Mouse (Mus musculus) central nervous system, embryonic 11.5 days (tissue): Measurements from ENCODE around the gene Krt32. TPM values are rescaled to one million over a fixed set of nuclear protein-coding genes. Genes with fewer than 3 reads are reported as not detected.

Source experiments
- polyA plus RNA-seq: library from polyadenylated mRNA; depleted of rRNA; stranded (reverse); fragments of >200 nt; gene quantifications from 2 replicates; pipeline ENCODE4 v1.2.3, GENCODE M21; 2012; rRNA removed

The Krt32 gene
- polyA plus RNA-seq = not detected in 2 replicates

DNA sequence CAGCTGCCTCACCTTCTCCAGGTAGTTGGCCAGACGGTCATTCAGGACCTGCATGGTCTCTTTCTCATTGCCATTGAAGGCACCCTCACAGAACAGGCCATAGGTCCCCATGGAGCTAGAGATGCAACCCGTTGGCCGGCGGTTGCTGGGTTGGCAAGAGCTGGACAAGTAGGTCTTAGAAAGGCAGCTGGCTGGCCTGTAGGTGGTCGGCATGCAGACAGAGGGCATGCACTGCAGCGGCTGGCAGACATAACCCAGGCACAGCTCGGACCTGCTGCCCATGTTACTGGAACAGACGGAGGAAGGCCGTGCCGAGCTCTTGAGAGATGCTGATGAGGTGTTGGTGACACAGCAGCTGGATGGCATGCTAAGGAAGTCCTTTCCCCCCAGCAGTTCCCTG is at the start of gene Krt32:
Gene Krt32, minus strand, starts transcription at position 366 of the 400 bp plus-strand sequence.

DNA sequence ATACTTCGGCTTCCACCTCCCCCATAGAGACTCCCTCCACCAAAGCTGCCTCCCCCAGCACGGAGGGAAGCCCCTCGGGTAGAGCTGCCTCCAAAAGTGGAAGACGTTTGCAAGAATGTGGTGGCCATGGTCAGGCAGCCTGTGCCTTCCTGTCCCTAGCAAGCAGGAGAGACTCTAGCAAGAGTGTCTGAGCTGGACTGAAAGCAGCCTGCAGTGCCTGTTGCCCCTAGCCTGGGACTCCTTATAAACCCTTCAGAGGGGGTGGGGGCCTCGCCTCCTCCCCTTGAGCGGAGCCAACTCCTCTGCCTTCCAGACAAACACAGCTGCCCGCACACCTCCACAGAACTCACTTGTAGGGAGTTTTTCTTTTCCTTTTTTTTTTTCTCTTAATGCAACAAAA is 47.7 kb upstream of the Krt32 start, which contains the start of gene Krt15:
Gene Krt15, minus strand, starts transcription at position 198 of the 400 bp plus-strand sequence.

DNA sequence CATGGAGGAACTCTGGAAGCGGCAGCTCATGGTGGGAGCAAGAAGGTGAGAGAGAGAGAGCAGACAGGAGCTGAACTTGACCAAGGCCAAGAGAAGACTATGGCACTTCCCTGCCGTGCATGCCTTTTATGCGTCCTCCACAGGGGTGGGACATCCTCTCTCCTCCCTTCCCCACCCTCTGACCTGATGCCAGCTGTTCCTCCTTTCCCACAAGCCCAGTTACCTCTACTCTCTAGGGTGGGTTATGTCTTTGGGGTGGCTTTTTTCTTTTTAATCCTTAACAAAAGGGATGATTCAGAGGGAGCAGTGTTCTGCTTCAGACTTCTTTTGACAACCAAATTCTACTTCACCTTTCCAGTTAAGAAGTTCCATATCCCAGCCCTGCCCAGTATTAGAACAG is 33.4 kb upstream of the Krt32 start, which contains the start of gene Krt13:
Gene Krt13, minus strand, starts transcription at position 101 of the 400 bp plus-strand sequence.

DNA sequence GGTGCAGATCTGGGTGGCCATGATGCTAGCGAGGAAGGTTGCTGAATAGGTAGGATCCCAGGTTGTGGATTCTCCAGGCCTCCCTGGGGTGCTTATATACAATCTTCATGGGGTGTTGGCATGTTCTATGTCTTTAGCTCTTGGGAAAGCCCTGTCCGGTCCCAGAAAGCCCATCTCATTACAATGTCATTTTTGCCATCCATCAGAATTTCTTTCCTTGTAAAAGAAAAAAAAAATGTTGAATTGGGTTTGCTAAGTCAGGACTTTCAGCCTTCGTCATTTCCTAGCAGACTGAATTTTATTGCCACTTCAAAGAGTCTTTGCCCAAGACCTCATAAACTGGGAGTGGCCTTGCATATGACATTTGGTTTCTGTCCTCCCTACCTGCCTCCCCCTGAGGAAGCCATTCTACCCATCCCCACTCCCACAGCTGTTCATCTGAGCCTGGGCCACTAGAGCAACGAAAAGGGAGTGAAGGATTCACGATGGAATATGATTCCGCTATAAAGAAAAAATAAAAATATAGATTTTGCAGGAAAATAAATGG is 17.6 kb upstream of the Krt32 start, which contains the start of gene Krt36:
Gene Krt36, minus strand, starts transcription at position 51 of the 547 bp plus-strand sequence.

DNA sequence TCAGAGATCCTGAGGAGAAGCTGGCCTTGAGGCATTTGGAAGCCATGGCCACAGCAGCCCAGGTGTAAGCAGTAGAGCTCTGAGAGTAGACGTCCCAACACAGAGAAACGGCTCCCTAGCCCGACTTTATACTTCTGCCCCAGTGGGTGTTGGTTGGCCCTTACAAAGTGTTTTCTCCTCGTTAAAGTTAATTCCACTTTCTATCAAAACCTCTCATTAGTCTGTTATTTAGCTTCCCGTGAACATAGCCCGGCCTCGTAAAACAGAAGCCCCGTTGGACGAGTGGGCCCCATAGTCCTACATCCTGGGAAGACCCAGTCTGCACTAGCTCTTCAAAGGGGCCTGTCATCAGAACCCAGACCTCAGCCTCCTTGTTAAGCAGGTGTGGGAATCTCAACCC is 8.1 kb upstream of the Krt32 start, which contains the start of gene Krt35:
Gene Krt35, minus strand, starts transcription at position 101 of the 400 bp plus-strand sequence.

DNA sequence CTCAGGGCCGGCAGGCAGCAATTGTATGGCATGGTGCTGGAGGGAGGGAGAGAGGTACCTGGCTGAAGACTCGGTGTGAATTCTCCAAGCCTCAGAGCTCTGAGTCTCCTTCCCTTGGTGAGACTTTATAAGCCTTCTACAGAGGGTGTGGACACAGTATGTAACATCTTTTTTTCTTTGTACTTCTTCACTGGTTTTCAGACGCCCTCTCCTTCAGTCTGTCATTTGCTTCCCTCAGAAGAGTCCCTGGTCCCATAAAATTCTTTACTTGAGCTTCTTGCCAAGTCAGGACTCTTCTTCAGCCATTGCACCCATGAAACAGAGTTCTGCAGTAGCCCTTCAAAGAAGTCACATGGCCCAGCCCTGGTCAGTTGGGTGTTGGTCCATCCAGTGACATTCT is 37.6 kb downstream of the Krt32 start, which contains the start of gene Krt31:
Gene Krt31, minus strand, starts transcription at position 101 of the 400 bp plus-strand sequence.

DNA sequence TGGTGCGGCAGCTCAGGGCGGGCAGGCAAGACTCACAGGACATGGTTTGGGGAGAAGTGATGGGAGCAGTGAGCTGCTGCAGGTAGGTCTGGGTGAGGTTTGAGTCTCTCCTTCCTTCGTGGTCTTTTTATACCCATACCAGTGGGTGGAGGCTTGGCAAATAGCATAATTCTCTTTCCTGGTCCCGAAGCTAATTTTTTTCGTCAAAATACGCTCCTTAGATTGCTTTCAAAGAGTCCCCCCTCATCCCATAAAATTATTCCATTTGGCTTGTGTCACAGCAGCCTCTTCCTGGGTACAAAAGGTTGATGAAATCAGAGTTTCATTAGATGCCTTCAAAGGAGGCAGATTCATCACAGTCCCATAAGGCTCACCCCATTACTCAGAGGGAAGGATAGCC is 46.6 kb downstream of the Krt32 start, which contains the start of gene Krt34:
Gene Krt34, minus strand, starts transcription at position 101 of the 400 bp plus-strand sequence.

Other genes with a start within 250 kb of the Krt32 start
- not detected in 2 replicates for gene Krtap4-16, start 236.6 kb downstream of the Krt32 start, polyA plus RNA-seq
- not detected in 2 replicates for gene Gm11568, start 230.3 kb downstream of the Krt32 start, polyA plus RNA-seq
- not detected in 2 replicates for gene Gm11559, start 223.8 kb downstream of the Krt32 start, polyA plus RNA-seq
- gene Krtap9-1, start 214.8 kb downstream of the Krt32 start, polyA plus RNA-seq = not detected in 2 replicates
- gene Gm11567, start 209.0 kb downstream of the Krt32 start, polyA plus RNA-seq = not detected in 2 replicates
- not detected in 2 replicates for gene Krtap31-1, start 180.3 kb downstream of the Krt32 start, polyA plus RNA-seq
- gene Gm11565, start 173.5 kb downstream of the Krt32 start, polyA plus RNA-seq = not detected in 2 replicates
- gene Krtap31-2, start 151.9 kb downstream of the Krt32 start, polyA plus RNA-seq = not detected in 2 replicates
- not detected in 2 replicates for gene Krtap9-5, start 139.8 kb downstream of the Krt32 start, polyA plus RNA-seq
- not detected in 2 replicates for gene Krtap29-1, start 109.2 kb downstream of the Krt32 start, polyA plus RNA-seq
- gene Krtap16-1, start 101.6 kb downstream of the Krt32 start, polyA plus RNA-seq = not detected in 2 replicates
- gene Krtap17-1, start 94.2 kb downstream of the Krt32 start, polyA plus RNA-seq = not detected in 2 replicates
- gene Krt33a, start 72.0 kb downstream of the Krt32 start, polyA plus RNA-seq = not detected in 2 replicates
- 0.09 TPM in 1 of 2 replicates, not detected in the other for gene Krt33b, start 58.4 kb downstream of the Krt32 start, polyA plus RNA-seq
- not detected in 2 replicates for gene Krt34, start 46.7 kb downstream of the Krt32 start, polyA plus RNA-seq
- not detected in 2 replicates for gene Krt31, start 37.7 kb downstream of the Krt32 start, polyA plus RNA-seq
- 0.04 TPM in 1 of 2 replicates, not detected in the other for gene Krt35, start 8.0 kb upstream of the Krt32 start, polyA plus RNA-seq
- 0.05 TPM in 1 of 2 replicates, not detected in the other for gene Krt36, start 17.4 kb upstream of the Krt32 start, polyA plus RNA-seq
- gene Krt13, start 33.3 kb upstream of the Krt32 start, polyA plus RNA-seq = 0.05 and 0.16 TPM in 2 replicates
- gene Krt15, start 47.7 kb upstream of the Krt32 start, polyA plus RNA-seq = 6.1 and 7.9 TPM in 2 replicates
- gene Krt19, start 60.4 kb upstream of the Krt32 start, polyA plus RNA-seq = 8.8 and 9.2 TPM in 2 replicates
- gene Krt9, start 105.0 kb upstream of the Krt32 start, polyA plus RNA-seq = 0.05 and 0.36 TPM in 2 replicates
- gene Krt14, start 119.3 kb upstream of the Krt32 start, polyA plus RNA-seq = 3.2 and 9.1 TPM in 2 replicates
- not detected in 2 replicates for gene Krt16, start 160.7 kb upstream of the Krt32 start, polyA plus RNA-seq
- gene Krt17, start 172.8 kb upstream of the Krt32 start, polyA plus RNA-seq = 0.14 and 0.73 TPM in 2 replicates
- not detected in 2 replicates for gene Krt42, start 181.6 kb upstream of the Krt32 start, polyA plus RNA-seq
- 215 and 452 TPM in 2 replicates for gene Eif1, start 231.7 kb upstream of the Krt32 start, polyA plus RNA-seq
- 0.19 TPM in 1 of 2 replicates, not detected in the other for gene Gast, start 246.2 kb upstream of the Krt32 start, polyA plus RNA-seq